Mouse (Mus musculus) intestine, postnatal 0 days (tissue): ENCODE measurements at regions not wholly inside any gene's neighbourhood (a gene's known extent, or its start where the extent isn't known, plus 50 kb on each side); places are given as distances from the start of the nearest gene placed in this dataset.

Experiments
- ATAC-seq: fragments of 200-750 bp; cut with Nextera tagmentation; 2 replicates; pipeline ENCODE4 v1.8.0; 2017; ENCODE audit warnings: mild to moderate bottlenecking, moderate TSS enrichment, moderate library complexity
- H3K27ac ChIP-seq: fragments of 300-500 bp; sonication (generic); 2 replicates; pipeline ENCODE4 v1.5.1; 2014; ENCODE audit warnings: mild to moderate bottlenecking, low read depth, low read length, moderate library complexity
- H3K27me3 ChIP-seq: fragments of 300-500 bp; sonication (generic); replicated peaks from 2 replicates; pipeline ENCODE4 v1.6.1; 2014; ENCODE audit warnings: low read length, mixed read lengths; ENCODE audit not compliant: control insufficient read depth, insufficient read depth
- H3K36me3 ChIP-seq: fragments of 300-500 bp; sonication (generic); 2 replicates; pipeline ENCODE4 v1.6.1; 2014; ENCODE audit warnings: mild to moderate bottlenecking, moderate library complexity; ENCODE audit not compliant: control insufficient read depth, insufficient read depth
- H3K4me1 ChIP-seq: fragments of 300-500 bp; sonication (generic); replicated peaks from 2 replicates; pipeline ENCODE4 v1.6.1; 2014; ENCODE audit warnings: antibody characterized with exemption, low read length, mixed read lengths; ENCODE audit not compliant: control insufficient read depth, insufficient read depth
- H3K4me2 ChIP-seq: fragments of 300-500 bp; sonication (generic); replicated peaks from 2 replicates; pipeline ENCODE4 v1.6.1; 2014; ENCODE audit warnings: low read depth, mild to moderate bottlenecking, moderate library complexity
- H3K4me3 ChIP-seq: fragments of 300-500 bp; sonication (generic); 2 replicates; pipeline ENCODE4 v1.5.1; 2014; ENCODE audit warnings: low read depth, low read length
- H3K9ac ChIP-seq: fragments of 300-500 bp; sonication (generic); 2 replicates; pipeline ENCODE4 v1.6.1; 2014; ENCODE audit warnings: mild to moderate bottlenecking, low read depth, low read length
- H3K9me3 ChIP-seq: fragments of 300-500 bp; sonication (generic); 2 replicates; pipeline ENCODE4 v1.6.1; 2016; ENCODE audit warnings: mixed run types; ENCODE audit not compliant: control insufficient read depth
- CTCF ChIP-seq: sonication (generic); IDR thresholded peaks from 2 replicates; pipeline ENCODE4 v1.5.1; 2016; ENCODE audit warnings: low read depth, mild to moderate bottlenecking, control low read depth, antibody characterized with exemption, moderate library complexity
- WGBS: fragments of 180-500 bp; shearing (Covaris S2); extraction: QIAGEN DNeasy Blood & Tissue Kit; methylation state at CpG from one replicate; pipeline ENCODE4 v1.1.7; 2014; 5-methylcytosine and 5-hydroxymethylcytosine counted together

- Histone ChIP-seq H3K27ac (no peak overlapping the region), H3K4me1 (no peaks in the 10 kb centered on the region), H3K36me3 (no peaks in the 10 kb centered on the region), H3K4me2 (no peak overlapping the region), H3K9me3 (no peaks in the 10 kb centered on the region), H3K4me3 (no peak overlapping the region), H3K9ac (no peak overlapping the region), H3K27me3 (no peaks in the 10 kb centered on the region)
- no peak for TF ChIP-seq CTCF
- ATAC-seq: no peak
- WGBS: 74% methylated on average over 4 of the region's 4 CpGs
Measured at GRCm38 (mm10) chr15:61596318-61596717, 673.5 kb upstream of the A1bg start.

- Histone ChIP-seq H3K4me3 (no peak overlapping the region), H3K27ac (no peak overlapping the region), H3K4me2 (no peak overlapping the region), H3K9ac (no peak overlapping the region), H3K36me3 (no peaks in the 10 kb centered on the region), H3K4me1 (no peaks in the 10 kb centered on the region), H3K27me3 (no peaks in the 10 kb centered on the region), H3K9me3 (no peaks in the 10 kb centered on the region)
- no peak for ATAC-seq
- TF ChIP-seq CTCF: no peak
- WGBS: 74% methylated on average over 5 of the region's 5 CpGs
Measured at GRCm38 (mm10) chr15:61588956-61589355, 666.1 kb upstream of the A1bg start.

- no peaks in the 10 kb centered on the region for H3K27me3 ChIP-seq
- no peak overlapping the region for H3K27ac ChIP-seq
- H3K9me3 ChIP-seq: no peaks in the 10 kb centered on the region
- no peaks in the 10 kb centered on the region for H3K36me3 ChIP-seq
- H3K4me3 ChIP-seq: no peak overlapping the region
- TF ChIP-seq CTCF: no peak
- H3K4me2 ChIP-seq: no peak overlapping the region
- H3K4me1 ChIP-seq: no peaks in the 10 kb centered on the region; the same call in 1 of the 2 replicates
- 47% methylated on average over 2 of the region's 2 CpGs for WGBS
- ATAC-seq: no peak
- H3K9ac ChIP-seq: no peak overlapping the region
Measured at GRCm38 (mm10) chr15:61582335-61582734, 659.5 kb upstream of the A1bg start.

- H3K4me2 ChIP-seq: no peak overlapping the region
- ATAC-seq: no peak
- no peaks in the 10 kb centered on the region for H3K27me3 ChIP-seq
- no peaks in the 10 kb centered on the region for H3K4me1 ChIP-seq
- no peak for TF ChIP-seq CTCF
- no peaks in the 10 kb centered on the region for H3K36me3 ChIP-seq
- H3K27ac ChIP-seq: no peak overlapping the region
- no peak overlapping the region for H3K4me3 ChIP-seq
- no peak overlapping the region for H3K9ac ChIP-seq
- no peaks in the 10 kb centered on the region for H3K9me3 ChIP-seq
Measured at GRCm38 (mm10) chr15:61563347-61563746, 640.5 kb upstream of the A1bg start.

GRCm38 (mm10) chr15:61562252-61562651 lies 639.4 kb upstream of the A1bg start:
- Histone ChIP-seq H3K36me3 (no peaks in the 10 kb centered on the region), H3K9me3 (no peaks in the 10 kb centered on the region), H3K4me3 (no peak overlapping the region), H3K9ac (no peak overlapping the region), H3K4me1 (no peaks in the 10 kb centered on the region), H3K27ac (no peak overlapping the region), H3K27me3 (no peaks in the 10 kb centered on the region), H3K4me2 (no peak overlapping the region)
- no peak for TF ChIP-seq CTCF
- WGBS: 35% methylated on average over 2 of the region's 2 CpGs
- ATAC-seq: no peak

- Histone ChIP-seq H3K4me1 (no peaks in the 10 kb centered on the region), H3K36me3 (no peaks in the 10 kb centered on the region), H3K4me3 (no peak overlapping the region), H3K27me3 (no peaks in the 10 kb centered on the region), H3K9me3 (no peaks in the 10 kb centered on the region), H3K27ac (no peak overlapping the region), H3K9ac (no peak overlapping the region), H3K4me2 (no peak overlapping the region)
- WGBS: 90% methylated on average over 2 of the region's 2 CpGs
- TF ChIP-seq CTCF: no peak
- no peak for ATAC-seq
Measured at GRCm38 (mm10) chr15:61553908-61554307, 631.1 kb upstream of the A1bg start.

- Histone ChIP-seq H3K4me1 (no peaks in the 10 kb centered on the region), H3K9me3 (no peaks in the 10 kb centered on the region)
Measured at GRCm38 (mm10) chr15:61553081-61553680, 630.4 kb upstream of the A1bg start.

More at GRCm38 (mm10) chr15:61553081-61553680, 630.4 kb upstream of the A1bg start:
- Histone ChIP-seq H3K36me3 (no peaks in the 10 kb centered on the region), H3K27me3 (no peaks in the 10 kb centered on the region), H3K4me2 (no peak overlapping the region), H3K4me3 (no peak overlapping the region), H3K27ac (no peak overlapping the region), H3K9ac (no peak overlapping the region)
- TF ChIP-seq CTCF: no peak
- ATAC-seq: no peak
- 75% methylated on average over 8 of the region's 8 CpGs for WGBS
